Mouse (Mus musculus) gastrocnemius, postnatal 25 days (tissue): Measurements from ENCODE around the gene Lars2. TPM values are rescaled to one million over a fixed set of nuclear protein-coding genes. Genes with fewer than 3 reads are reported as not detected.
A peak's percentile ranks its signal among the peaks of the same experiment; 100 is the strongest.

Experiments
- DNase-seq: peaks from one replicate; pipeline ENCODE4 v3.0.0; 2022
- total RNA-seq, 2 experiments: library from RNA; stranded (reverse); gene quantifications; 1 replicate in 1 of 2; 2 replicates in 1 of 2; pipeline ENCODE4 v1.2.3; 2021

Gene Lars2
- total RNA-seq, 2 experiments from 2014 or later: 42.2 to 49.0 TPM

DNA sequence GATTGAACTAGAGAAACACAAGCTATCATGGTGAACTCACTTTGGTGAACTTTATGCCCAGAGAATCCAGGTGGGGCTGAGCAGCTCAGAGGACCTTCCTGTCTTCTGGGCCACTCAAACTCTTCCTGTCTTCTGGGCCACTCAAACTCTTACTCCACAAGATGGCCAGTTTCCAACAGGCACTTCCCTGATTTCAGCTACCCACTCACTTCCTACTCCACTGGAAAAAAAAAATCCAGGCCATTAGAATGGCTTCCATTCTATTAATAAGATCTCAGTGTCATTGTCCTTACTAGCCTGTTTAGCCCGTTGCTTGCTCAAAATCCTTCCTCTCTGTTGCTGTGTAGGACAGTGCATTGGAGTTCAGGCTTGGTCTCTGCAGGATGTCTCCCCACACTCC, 108.8 kb downstream of the Lars2 start:
- no peak for DNase-seq

DNA sequence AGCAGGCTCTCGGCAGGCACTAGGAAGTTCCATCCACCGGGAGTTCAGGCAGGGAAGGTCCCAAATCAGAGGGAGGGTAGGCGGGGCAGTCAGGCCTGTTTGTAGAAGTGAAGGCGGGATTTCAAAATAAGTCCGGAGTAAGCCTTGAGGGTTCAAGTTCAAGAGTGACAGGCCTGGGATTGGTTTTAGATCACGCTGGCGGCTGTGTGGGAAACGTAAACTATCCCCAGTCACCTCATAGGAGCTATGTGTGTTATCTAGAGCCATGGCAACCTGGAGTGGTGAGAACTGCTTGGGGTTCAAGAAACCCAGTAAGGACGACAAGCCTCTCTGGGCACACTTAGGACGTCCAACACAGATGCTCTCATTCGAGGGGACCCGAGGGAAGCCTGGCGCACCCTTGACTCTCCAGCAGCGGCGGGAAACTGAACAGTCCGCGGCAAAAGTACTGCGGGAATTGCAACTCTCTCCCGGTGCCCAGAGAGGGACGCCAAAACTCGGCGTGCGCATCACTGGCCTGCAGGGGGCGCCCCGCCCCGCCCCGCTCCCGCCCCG, 111.4 kb downstream of the Lars2 start:
- DNase-seq: no peak

DNA sequence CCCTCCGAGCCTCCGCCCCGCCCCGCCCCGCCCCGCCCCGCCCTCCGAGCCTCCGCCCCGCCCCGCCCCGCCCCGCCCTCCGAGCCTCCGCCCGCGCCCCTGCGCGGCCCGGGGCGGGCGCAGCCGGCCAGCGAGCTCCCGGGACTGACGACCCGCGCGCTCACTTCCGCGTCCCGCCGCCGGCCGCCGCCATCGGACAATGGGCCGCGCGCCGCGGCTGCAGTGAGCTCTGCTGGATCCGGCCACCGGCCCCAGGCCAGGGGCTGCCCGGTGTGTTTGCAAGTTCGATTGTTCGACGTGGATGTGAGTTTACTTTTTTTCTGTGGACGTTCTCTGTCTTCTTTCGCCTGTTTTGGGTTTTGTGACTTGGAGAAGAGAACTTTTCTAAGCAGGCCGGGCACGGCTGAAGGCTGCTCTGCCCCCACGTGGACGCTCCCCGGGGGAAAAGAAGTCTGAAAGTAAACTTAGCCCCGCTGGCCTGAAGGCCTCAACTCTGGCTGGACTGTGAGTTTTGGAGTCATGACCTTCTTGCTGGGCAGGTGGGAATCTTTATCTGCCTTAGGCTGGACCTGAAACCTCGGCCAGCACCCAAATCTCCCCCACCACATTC, 112.0 kb downstream of the Lars2 start, which contains the start of gene Limd1:
TSS of gene Limd1 (plus strand) at position 121 of the 610 bp plus-strand sequence.
- peak; percentile 77 for DNase-seq

DNA sequence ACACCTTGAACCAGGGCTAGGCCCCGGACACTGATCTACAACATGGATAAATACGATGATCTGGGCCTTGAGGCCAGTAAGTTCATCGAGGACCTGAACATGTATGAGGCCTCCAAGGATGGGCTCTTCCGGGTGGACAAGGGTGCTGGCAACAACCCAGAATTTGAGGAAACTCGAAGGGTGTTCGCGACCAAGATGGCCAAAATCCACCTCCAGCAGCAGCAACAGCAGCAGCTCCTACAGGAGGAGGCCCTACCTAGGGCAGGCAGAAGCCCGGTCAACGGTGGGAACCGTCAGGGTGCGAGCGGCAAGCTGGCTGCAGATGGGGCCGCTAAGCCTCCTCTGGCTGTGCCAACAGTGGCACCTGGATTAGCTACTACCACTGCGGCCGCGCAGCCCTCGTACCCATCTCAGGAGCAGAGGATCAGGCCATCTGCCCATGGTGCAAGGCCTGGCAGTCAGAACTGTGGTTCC, 112.5 kb downstream of the Lars2 start:
- no peak for DNase-seq

DNA sequence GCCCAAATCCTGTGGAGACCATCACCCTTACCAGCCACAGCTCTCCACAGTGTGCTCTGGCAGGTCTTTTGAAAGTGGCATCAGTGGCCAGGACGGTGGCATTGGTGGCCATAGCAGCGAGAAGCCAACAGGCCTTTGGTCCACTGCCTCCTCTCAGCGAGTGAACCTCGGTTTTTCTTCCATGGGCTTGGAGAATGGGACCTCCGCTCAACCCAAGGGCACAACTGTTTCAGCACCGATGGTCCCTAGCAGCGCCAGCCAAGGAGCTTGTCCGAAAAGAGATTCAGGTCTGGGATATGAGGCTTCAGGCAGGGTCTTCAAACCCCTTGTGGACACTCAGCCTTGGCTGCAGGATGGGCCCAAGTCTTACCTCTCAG, 113.1 kb downstream of the Lars2 start:
- no peak for DNase-seq

DNA sequence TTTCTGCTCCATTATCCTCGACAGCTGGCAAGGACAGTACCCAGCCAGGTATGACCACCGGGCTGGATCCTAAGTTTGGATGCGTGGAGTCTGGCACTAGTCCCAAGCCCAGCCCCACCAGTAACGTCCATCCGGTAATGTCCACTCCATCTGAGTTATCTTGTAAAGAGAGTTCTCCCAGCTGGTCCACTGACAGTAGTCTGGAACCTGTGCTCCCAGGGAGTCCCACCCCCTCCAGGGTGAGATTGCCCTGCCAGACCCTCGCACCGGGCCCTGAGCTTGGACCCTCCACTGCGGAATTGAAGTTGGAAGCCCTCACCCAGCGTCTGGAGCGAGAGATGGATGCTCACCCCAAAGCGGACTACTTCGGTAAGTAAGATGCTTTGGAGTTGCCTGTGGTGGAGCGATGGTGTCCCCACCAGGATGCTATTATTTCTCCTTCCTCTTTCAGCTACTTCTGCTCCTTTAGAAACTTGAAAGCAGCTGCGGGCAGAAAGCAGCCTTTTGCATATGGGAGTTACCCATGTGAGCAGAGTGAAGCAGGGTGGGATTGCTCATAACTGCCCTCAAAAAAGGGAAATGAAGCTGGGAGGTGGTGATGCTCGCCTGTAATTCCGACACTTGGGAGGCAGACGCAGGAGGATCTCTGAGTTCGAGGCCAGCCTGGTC, 113.7 kb downstream of the Lars2 start:
- DNase-seq: no peak

DNA sequence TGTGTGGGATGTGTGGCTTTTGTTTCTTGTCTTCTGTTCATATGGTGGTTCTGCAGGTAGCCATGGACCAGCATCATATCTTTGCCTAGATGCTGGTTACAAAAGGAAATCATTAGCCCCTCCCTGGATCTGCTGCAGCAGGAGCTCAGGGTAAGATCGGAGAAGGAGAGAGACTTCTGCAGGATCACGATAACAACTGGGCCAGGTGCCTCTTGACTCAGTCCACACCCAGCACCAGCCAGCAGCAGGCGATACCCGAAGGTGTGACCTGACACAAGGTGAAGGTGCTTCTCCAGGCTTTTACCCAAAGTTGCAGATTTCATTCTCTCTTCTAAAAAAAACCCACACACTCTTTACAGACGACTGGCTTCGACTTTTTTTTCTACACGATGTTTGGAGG, 114.4 kb downstream of the Lars2 start:
- no peak for DNase-seq

DNA sequence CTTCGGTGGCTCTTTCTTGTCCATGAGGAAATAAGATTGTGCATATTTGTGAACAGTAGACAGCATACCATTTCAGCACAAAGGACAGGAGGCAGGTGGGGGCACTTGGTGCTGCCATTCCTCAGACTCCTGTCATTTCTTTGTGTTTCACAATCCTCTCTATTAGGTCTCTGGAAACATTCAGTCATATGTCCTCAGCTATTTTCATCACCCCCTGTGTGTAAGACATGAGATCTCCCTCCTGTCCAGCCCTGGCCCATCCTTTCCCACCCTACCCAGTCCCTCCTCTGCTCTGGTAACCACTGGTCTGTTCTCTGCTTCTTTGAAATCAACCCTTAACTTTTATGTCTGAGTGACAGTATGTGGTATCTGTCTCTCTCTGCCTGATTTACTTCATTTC, 116.9 kb downstream of the Lars2 start:
- no peak for DNase-seq

DNA sequence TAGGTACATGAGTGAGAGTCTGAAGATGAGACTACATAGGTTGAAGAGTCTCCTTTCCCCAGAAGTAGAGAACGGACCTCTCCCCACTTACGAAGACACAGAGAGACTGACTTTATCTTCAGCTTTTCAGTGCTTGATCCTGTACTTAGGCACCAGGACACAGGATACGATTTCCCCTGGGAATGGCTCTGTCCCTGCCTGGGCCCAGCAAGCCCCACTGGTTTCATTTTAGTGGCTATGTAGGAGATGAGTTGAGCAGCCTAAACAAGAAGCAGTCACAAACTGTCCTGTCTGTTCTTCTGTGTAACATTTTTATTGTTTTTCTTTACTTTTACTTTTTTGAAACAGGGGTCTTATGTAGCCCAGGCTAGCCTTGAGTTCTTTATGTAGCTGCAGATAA, 118.1 kb downstream of the Lars2 start:
- no peak for DNase-seq

DNA sequence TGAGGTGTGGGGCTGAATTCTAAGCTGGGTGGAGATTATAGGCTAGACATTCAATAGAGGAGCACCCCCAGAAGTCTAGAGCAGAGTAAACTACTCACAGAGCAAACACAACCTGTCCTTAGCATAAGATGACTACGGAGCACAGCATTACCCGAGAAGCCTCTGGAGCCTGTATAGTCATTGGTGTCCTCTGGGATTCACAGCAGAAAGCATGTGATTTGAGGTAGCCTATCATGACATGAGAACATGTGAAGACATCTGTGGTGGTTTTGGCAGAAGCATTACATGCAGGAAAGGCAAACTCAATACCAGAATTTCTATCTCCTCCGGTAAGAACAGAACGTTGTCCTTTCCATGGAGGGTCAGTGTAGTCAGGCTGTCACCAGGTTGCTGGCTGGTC, 118.8 kb downstream of the Lars2 start:
- no peak for DNase-seq

DNA sequence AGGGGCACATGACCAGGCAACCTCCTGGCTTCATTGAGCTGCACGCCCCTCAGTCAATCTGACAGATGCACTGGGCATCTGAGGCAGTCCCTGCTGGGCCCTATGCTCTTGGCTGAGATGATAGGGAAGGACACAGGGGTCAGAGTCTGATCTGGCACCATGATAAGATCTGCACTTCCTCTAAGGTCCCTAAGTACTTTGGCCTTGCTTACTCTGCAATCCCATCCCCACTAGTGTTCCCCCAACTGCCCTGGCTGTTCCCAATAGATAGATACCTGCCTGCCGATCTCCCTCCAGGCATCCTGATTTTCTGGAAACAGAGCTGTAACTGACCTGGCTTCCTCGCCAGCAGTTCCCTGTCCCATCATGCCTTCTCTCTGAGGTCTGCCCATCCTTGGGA, 119.9 kb downstream of the Lars2 start:
- DNase-seq: no peak

DNA sequence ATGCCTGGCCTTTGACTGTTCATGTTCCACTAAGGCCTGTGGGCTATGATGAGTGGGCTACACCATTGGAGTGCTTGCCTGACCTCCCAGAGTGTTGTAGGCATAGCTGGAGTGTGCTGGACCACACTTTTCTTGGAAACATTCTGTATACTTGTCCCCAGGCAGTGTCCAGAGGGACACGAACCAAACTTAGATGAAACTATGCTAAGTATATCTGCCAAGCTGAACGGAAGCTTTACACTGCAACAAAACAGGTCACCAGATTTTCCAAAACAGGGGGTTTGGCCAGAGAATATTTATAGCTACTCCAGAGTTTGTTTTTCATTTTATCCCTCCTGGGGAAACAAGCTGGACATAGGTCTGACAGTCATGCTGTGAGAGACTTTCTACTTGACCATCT, 122.3 kb downstream of the Lars2 start:
- no peak for DNase-seq

DNA sequence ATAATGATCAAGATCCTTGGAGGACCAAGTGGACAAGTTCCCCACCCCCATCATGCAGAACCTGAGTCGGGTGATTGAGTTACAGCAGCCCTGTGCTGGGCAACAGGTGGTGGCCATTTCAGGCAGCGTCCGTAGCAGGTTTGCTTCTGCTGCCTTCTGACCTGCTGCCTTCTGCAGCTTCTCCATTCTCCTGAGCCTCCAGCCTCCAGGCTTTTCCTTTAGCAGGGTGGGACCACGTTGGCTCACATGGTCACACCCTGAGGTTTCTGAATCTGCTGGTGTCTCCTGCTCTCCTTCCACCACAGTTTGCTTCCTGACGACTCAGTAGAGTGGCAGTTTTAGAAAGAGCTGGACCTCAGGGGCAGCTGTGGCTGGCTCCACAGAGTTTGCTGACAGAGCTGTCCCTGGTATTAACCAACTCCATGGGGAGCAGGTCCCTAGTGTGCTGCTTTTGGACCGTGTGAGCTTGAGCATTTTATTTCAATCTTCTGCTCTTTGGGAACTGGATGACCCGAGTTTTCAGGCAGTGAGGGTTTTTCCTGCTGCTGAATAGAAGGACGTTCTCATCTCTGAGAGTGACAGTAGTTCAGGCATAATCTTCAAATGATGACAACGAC, 123.1 kb downstream of the Lars2 start:
- DNase-seq: peak; percentile 59

DNA sequence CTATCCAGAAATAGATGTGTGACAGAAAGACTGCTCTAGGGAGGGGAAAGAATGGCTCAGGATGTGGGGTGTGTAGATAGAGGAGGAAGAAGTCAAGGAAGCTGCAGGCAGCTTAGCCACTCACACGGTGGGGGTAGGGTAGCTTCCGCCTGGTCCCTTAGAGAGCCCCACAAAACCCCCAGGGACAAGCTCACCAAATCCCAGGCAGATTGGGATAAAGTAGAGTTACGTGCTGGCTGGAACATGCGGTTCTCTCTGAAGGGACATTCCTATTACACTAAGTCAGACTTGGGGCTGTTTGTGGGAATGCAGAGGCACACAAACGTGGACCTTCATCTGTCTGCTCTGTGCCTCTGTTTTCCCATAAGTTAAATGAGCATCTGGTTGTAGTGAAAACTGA, 124.2 kb downstream of the Lars2 start:
- peak; percentile 68 for DNase-seq

DNA sequence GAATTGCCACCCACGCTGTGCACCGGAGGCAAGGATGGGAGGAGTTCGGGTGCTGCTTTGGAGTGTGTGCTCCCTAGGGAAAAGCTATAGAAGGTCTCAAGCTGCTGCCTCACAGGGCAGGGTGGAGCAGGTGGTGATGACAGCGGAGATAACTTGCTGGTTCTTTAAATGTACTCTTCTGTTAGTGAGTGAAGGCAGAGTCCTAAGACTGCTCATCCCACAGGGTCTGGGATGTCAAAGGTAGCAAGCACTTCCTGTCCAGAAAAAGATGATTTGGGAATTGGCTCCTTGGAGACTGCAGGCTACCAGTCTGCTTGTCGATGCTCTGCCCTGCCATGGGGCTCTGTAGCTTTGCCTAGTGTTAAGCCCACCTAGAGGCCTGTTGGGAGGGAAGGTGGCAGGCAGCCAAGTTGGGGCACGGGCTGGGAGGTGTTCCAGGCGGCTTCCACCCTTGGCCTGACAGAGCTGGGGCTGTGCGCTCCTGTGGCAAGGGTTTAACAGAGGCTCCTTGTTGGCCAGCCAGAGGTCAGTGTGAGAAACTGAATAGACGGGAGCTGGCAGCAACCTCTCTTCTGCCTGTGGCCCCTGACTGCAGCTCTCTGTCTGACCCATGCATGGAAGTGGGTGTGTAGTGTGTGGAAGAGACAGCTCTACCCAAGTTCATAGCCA, 125.3 kb downstream of the Lars2 start:
- DNase-seq: peak; percentile 48

DNA sequence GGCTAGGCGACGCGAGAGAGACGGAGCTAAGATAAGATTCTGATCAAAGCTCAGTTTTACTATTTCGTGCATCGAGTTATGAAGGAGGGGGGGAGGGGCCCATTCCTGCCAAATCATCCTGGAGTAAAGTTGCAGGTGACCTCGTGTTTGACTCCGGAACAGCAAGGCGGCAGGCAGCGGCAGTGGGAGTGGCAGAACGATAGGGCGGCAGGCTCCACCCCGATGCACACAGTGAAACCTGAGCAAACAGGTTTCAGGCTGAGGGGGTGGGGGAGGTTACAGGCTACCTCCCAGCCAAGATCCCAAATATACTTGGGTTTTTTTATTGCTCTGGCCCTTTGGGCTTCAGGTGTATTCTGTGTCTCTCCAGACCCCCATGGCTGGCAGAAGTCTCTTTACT, 129.9 kb downstream of the Lars2 start:
- DNase-seq: no peak

DNA sequence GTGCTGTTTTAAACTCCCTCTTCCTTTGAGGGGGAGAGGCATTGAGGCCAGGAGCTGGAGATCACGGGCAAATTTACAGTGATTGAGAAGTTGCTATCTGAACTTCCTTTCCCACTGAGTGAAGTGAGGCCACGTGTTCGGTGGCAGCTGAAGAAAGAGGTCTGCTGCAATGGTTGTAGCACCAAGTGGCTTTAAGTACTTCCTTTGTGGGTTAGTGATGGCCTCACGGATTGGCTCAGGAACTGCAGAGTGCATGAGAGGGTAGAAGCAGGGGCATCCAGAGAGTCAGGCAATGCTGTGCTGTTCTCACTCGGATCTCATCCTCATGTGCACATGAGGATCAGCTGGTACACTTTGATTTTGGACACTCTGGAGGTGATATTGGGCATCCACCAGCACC, 131.2 kb downstream of the Lars2 start:
- DNase-seq: no peak

DNA sequence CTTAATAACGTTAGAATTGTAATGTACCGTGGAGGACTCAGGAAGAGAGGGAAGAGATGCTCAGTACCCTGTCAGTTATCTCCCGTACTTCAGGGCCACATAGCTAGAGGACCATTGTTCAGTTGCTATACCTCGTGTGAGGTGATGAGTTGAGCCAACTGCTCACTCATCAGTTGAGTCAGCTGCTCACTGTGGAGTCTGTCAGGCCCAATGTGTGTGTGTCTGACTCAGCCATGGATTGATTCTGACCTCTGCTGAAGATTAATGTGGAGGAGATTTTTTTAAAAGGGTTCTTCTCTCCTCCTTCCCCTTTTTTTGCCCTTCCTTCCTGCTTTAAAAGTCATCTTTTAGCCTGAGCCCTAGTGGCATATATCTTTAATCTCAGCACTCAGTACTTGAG, 133.8 kb downstream of the Lars2 start:
- DNase-seq: no peak

DNA sequence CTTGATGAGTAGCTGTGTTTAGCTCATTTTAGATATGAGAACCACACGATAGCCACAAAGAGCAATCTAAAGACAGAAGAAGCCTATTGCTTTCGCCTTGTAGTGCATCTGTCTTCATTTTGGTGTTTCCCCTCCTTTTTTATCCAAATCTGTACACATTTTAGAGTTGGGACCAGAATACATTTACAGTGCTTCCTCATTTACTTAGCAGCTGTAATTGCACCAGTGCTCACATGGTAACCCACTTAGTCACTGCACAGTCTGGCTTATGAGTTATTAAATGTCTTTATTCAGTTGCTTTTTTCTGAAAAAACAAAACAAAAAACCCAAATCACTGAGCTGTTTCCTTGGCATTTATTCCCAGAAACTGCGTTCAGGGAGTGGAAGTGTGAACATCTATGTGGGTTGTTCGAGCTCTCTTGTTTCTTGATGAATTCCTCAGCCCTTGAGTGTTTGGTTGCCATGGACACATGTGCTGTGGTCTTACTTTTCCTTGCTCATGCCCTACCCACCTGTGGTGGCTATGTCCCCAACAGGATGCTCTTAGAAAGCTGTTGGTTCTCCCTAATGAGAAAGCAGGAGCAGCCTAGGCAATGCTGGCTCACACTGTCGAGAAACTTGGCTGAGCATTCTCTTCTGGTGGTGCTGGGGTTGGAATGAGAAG, 136.6 kb downstream of the Lars2 start:
- no peak for DNase-seq

DNA sequence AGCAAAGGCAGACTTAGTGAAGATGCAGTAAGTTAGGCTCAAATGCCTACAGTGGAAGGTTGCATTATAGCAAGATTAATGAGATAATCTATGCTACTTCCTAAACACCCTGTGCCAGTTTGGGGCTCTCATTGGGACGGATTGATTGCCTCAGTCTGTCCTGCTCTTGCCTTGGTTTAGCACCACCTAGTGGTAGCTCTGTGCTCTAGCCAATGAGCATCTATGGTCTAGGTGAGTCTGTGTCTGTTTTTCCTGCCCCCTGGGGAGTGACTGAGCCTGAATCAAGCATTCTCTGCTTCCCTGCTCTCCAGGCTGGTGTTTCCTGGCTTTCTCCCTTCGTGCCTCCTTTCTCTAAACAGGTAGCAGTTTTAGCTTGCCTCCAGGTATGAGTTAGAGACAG, 137.6 kb downstream of the Lars2 start:
- peak; percentile 52 for DNase-seq

DNA sequence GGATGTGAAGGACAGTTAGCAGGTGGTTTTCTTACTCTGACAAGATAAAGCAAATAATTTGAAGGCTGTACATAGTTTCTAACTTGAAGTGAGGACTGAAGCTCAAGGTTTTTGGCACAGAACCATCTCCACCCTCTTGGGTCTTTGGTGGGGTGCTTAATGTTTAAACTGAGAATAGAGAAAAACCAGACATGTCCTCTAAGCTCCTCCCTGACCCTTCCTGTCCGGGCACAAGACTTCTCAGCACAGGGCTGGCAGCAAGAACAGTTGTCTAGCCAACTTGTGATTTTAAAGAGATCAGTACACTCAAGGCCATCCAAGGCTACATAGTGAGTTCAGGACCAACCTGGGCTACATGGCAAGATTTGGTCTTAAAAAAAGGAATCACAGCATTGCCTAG, 138.9 kb downstream of the Lars2 start:
- no peak for DNase-seq
